Mouse (Mus musculus): ENCODE data around the gene Fam241a.

Gene Fam241a

DNA sequence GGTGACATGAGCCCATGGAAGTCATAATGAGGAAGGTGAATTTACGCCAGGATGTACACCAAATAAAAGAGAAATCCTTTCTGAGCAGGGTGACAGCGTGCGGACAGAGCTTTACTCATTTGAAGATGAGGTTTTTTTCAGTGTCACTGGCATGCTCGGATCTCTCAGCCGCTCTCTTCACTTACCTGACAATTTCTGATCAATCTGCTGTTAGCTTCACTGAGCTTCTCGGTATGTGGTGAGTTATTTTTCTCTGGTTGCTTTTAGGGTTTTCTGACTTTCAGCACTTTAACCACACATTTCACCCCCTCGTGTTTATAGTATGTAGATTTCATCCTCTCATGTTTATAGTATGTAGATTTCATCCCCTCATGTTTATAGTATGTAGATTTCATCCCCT, 21.1 kb downstream of the Fam241a start:
- DNase-seq = no peak

DNA sequence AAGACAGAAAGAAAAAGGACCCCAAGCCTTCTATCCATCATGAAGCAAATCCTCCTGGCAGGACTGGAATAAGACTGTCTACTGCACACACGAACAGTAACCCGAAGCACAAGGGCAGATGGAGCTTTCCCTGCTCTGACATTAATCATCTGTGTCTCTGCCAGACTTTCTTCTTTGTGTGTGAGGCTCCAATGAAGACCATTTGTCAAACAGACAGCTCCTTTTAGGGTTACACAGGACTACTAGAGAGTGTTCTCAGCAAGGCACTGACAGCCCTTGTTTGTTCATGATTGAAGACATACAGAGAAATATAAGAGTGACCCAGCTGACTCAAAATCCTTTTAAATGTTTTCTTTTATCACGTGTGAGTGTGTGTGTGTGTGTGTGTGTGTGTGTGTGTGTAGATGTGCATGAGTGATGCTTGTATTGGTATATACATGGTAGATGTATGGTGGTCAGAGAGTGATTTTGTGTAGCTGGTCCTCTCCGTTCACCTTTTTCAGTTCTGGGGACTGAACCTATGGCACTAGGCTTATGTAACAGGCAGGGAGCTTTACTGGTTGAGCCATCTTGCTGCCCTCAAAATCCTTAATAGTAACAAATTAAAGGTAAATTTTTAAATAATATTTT, 21.8 kb downstream of the Fam241a start:
- no peak for DNase-seq

DNA sequence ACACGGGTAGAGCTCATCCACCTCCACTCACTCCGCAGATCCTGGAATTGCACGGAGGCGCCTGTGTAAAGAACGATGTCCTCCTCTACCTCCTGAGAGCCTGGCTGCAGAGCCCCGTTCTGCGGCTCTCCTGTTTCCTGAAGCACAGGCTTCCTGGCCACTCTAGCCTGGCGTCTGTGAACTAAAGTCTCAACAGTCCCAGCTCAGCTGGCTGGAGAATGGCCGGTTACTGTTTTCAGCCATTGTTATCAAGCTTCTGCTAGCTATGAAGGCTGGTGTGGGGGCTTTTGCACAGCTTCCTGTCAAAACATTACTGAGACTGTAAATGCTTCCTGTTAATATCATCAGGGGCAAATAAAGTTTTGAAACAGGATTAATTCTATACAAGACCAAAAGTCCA, 24.5 kb downstream of the Fam241a start:
- no peak for DNase-seq

DNA sequence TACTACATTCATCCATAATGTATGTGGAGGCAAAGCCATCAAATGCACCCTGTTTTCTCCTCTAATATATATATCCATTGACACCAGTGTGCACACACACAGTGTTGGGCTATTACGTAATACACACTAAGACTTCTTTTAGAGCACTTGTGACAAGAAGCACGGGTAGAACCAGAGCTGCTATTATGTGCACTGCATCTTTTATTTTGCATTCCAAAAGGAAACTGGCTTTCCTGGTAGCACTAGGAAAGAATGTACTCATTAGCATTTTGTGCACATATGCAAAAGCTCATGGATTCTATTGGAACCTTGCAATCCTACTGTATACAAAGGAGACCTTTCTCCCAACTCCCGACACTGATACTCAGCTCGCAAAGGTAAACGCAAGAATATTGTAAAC, 27.2 kb downstream of the Fam241a start:
- no peak for DNase-seq

DNA sequence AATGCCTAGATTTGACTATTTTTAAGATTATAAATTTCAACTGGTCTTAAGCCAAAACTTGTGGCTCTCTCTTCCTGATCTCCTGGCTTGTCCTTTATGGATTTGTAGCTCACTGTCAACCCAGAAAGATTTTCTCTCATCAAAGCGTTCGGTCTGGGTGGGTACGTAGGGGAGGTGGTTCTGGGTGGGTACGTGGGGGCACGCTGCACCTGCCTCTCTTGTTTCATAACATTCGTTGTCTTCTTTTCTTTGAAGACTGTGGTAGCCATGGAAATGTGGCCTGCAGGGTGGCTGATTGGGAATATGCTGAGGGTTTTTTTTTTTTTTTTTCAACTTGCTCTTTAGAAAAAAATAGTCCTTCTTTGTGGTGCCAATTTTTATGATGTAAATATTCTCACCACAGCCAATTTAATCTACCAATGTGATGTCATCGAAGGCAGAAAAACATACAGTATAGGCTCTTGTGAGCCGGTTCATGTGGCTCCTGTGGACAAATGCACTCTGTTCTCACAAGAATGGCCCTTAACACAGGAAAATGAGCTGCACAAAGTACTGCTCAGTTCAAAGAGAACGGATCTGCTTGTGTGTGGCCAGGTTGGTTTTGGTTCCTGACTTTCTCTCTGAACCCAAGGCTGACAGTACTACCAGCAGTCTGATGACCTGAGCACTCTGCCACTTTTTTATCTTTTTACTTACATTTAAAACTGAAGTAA, 27.9 kb downstream of the Fam241a start:
- no peak for DNase-seq

DNA sequence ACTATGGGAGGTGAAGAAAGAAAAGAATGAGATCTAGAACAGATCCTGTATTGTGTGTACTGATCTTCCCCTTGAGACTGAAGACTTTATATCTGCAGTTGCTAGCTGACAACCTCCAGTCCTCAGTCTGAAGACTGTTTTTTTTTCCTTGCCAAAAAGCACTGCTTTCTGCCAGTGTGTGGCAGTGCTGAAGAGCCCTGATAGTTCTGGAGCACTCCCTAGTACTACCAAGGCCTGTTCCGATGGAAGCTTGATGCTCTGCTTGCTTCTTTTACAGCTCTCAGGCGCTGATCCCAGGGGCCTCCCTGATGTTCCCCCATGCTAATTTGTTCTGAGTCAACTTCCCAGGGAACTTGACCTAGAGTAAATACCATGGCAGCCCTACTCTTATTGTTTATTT, 31.9 kb downstream of the Fam241a start:
- no peak for DNase-seq

DNA sequence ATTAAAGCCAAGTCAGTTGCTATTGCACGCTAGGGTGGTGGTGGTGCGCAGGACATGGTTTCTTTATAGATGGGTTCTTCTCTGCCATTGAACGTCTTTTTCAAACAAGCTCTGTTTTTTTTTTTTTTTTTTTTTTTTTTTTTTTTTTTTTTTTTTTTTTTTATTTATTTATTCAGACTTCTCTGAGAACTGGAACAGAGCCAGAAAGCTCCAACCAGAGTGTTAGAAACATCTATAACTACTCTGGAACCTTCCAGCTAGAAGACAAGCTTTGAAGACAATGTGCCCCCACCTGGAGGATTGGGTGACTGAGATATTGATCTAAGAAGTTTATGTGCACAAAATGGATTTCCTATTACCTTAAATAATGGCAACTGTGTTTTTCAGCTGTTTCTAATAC, 32.6 kb downstream of the Fam241a start:
- no peak for DNase-seq

DNA sequence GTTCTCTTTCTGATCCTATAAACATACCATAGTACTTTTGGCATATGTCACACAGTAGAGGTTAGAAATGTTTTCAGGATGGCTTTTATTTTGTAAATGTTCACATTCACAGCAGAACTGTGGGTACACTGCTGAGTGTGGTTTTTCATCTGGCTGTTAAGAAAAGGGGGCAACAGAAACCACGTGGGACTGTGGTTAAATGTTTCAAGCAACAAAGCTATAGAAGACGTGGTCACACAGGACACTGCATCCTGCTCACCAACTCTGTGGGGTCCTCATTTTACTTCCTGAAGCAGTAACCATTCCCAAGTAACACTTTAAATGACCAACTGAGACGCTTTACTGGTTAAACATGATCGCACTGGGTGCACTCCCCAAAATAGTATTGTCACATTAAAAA, 33.6 kb downstream of the Fam241a start:
- DNase-seq = no peak

DNA sequence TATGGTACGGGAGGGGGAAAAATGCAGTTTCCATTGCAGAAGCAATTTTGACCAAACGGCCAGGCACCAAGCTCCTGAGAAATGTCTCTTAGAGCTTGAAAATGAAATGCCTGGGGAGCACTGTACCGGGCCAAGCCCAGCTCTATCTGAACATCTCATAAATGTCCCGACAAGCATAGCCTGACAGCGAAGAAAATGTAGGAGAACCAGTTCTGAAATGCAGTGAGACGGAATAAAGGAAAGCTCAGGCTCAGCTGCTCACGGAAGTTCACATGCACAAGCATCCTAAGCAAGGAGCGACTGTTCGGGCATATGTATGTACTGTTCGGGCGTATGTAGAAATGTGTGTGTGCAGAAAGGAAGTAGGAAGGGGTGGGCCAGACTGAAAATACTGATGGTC, 34.8 kb downstream of the Fam241a start:
- DNase-seq = peak; percentile 45

DNA sequence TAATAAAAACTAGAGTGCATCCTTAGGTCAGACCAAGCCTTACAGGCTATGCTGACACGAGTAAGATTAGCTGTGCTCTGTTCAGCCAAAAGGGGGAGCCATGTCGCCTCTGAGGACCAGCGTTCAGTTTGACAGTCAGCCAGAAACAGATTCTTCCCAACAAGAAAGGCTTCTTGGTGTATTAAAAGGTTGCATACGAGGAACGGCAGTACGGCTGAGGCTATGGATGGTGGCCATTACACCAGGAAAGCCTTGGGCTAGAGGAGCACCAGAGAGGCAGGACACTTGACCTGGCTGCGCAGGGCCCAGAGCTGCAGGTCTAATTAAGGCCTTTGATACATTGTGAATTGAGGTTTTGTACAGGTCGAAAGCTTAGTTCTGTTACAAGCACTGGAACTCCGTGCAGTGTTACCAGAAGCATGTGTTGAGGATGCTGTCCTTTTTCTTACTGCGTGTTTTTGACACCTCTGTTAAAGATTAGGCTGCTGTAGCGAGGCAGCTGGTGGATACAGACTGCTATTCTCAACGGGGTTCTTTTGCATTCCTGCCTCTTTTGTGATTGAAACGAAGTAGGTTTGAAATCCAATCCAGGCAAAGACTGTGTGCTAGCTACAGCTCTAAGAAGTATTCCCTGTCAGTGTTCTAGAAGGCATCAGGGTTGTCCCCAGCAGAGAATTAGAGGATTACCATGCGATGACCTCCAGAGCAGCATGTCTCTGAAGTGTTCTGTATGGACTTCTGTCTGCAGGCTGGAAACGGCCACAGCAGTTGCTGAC, 42.5 kb downstream of the Fam241a start:
- DNase-seq = peak; percentile 38

DNA sequence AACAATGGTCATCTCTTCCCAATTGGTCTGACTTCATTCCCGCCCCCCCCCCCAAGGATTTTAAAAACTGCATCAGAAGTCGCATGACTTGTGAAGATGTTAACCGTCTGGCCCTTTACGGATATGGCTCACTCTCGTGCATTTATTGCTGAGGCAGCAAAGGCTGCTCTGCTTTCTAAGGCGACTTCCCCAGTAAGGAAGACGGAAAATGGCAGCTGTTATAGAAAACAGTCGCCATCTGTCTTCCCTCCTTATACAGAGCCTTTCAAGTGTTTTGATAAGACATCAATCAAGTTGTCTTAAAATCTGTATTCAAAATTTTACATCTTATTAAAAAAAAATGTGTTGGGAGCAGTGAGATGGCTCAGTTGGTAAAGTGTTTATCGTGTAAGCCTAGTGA, 43.4 kb downstream of the Fam241a start:
- no peak for DNase-seq

DNA sequence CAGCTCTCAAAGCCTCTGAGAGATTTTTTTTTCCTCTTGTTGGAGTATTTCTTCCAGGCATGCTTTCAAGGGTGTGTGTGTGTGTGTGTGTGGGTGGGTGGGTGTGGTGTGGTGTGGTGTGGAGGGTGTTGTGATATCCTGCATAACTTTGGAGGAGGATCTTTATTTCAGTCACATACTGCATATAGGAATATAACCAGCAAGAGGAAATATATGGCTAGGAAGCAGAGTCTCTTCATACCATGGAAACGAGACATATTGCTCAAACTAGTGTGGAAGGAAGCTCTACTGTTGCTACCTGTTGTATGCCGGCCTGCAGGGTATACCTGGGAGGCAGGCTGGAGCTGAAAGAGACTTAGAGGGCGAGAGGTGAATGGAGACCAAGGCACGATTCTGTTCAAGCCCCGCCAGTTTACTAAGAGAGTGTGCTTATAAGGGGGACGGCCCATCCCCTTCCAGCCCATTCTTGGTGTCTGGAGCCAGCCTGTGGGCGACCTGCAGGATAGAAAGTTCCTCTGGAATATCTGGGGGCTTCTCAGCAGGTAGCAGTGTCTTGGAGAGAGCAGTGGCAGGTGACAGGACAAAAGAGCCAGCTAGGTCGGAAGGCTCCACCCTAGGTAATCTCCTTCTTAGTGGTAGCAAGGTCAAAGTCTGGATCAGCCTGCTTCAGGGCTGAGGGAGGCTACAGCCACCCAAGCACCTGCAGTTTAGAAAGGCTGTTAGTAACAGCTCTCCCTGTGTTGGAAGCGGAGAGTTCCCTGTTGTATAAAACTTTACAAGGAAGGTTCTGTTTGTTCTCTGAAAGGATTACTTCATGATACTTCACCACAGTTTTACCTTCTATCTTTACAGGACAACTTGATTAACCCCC, 45.1 kb downstream of the Fam241a start:
- no peak for DNase-seq

DNA sequence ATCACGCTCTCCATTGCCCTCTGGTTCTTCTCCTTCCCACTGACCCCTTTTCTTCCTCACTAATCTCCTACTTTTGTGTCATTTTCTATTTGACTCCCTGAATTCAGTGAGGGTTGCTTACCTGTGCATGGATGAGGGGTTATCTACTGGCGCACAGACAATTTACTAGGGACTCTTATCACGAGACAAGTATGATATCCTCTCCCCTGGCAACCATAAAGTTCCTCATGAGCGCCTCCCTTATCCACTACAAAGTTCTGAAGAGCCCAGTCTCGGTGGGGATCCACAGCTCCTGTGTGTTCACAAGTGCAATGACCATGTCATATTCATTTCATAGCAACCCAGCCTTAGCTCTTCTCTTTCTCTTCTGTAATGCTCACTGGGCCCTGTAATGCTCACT, 46.2 kb downstream of the Fam241a start:
- DNase-seq = no peak

DNA sequence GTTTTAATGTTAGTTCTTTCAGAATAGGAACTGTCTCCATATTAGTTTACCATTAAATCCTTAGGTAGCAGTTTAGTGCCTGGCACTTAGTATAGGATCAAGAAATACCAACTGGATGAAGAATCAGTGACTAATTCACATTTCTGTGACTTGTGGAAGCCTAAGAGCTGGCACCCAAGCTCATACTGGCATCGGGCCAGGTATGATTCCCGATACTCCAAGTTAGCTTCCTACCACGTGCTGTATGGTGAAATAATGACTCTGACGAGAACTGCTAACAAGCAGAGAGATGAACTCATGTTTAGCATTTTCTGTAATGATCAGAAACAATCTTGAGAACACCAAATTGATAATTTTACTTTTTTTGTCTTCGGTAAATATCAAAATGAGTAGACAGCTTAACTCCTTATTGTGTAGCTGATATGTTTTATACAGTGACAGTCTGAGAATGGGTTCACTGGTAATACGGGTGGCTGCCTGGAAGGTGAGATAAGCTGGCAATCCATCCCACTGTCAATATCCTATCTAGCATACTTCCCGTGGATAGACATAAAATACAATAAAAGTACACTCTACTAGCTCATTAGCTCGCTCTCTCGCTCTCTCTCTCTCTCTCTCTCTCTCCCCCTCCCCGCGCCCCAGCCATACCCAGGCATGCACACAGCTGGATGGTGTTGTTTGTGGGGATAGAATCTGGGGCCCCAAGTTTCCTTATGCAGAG, 47.9 kb downstream of the Fam241a start:
- no peak for DNase-seq

DNA sequence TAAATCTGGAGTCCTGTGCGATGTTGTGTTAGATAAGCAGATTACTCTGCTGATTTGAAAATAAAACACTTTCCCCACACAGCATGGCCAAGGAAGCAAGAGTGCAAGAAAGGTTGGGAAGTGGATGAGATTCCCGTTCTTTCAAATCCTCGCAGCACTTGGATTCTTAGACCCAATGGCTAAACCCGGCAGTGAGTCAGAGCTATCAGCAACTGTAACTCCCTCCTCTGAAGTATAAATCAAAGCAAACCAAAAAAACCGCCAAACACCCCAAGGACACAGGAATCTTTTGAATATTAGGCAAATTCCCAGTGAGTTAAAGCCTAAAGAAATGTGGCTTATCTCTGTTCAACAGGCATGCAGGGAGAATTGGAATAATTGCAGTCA, 52.2 kb downstream of the Fam241a start:
- no peak for DNase-seq

DNA sequence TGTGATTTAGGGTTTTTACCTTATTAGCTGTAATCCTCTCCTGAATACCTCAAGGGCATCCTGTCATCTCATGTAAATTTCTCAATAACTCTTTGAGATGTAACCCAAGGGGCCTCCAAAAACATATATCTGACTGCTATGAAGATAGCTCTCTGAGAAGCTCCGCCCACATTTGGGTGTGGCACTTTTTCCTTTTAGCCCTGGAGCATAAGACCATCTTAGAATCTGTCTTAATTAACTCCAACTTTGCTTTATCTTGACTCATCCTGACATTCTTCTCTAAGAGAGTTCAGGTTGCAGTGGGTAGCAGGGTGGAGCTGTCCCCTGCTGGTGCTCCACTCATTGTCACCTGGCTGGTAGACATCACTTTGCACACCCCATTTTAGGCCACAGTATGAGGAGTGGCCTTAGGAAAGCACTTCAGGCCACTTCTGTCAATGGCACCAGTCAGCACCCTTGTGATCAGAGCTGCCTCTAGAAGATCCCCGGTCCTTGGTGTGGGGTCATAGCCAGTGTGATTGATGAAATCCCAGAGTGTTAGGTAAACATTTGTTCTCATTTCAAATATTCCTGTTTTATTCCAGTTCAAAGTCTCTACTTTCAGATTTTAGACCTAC, 52.7 kb downstream of the Fam241a start:
- DNase-seq = no peak

DNA sequence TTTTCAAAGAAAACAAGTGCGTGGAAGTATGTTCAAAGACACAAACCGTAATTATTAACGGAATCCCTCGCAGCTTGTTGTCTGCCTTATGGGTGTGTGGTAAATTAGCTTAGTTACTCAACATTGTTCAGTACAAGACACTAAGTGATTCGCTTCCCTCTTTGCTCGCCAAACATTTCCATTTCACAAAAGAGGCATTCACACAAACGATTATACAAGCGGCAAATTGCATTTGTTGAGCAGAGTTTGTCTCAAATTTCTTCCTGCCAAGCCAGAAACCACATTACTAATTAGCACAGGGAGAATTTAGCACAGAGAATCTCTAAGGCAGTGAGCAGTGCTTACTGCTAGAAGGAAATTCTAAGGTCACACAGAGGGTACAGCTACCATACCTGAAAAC, 54.2 kb downstream of the Fam241a start:
- DNase-seq = no peak

DNA sequence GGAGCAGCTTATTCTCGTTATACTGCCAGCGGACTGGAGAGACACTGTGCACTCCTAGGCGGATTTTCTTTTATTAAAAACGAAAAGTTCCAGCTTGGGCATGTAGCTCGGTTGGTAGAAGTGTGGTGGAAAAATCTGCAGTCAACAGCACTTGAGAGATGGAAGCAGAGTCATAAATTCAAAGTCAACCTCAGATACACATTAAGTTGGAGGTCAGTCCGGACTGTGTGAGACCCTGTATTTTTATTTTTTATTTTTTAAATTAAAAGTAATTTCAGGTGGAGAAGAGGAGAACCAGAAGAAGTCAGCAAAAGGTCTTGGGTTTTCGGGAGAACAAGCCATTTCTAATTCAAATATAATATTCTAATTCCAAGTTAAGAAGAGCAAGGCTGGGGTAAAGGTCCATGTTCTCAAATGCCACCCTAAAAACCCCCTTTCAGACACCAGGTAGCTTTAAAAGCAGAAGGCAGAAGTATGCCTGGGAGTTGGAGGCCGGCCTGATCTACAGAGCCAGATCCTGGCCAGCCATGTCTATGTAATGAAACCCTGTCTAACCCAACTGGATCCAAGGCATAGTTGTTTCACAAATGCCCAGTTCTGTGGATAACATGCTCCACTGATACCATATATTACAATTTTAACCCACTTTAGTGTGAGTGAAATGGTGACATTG, 58.0 kb downstream of the Fam241a start:
- no peak for DNase-seq

DNA sequence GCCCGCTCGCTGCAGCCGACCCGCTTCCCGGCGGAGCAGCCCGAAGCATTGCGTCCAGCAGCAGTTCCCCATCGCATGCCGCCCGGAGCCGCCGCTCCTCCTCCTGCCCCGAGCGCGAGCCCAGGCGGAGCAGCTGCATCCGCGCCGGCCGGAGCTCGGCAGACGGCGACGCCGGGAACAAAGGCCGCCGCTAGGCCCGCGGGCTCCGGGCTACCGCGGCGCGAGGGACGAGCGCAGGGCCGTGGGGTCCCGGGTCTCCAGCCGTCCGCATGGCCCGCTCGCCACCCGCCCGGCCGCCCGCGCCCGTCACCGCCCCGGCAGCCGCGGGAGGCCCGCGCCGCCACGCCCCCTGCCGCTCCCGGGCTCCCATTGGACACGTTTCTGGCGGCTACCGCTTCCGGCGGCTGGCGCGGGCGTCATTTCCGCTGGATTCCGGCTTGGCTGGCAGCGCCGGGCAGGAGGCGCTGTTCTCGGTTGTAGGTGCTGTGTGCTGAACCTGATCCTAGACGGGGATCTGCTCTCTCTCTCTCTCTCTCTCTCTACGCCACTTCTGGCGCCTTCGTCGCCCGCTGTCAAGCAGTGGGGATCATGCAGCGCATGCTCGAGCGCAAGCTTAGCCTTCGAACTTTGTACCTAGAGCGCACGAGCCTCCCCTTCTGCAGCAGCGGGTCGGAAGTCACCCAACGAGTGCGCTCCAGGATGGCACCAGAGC, 58.8 kb downstream of the Fam241a start, which contains the start of gene Ap1ar:
Gene Ap1ar (minus strand): TSS at position 370 of the 712 bp plus-strand sequence.
- DNase-seq = peak; percentile 96

DNA sequence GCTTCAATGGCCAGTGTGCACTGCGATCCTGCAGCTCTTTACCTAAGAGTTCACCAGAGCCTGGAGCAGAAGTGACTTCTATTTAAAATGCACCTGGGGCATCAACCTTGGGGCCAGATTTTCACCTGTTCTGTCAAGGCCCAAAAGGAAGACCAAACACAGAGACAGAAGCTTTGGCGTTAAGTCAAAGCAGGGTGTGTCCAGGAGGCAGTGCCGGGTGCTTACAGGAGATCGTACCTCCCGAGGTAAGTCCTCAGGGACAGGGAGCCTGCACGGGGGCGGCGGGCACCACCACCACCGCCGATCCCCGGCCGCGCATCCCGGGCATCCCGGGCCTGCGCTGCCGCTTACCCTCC, 59.3 kb downstream of the Fam241a start:
- no peak for DNase-seq

DNA sequence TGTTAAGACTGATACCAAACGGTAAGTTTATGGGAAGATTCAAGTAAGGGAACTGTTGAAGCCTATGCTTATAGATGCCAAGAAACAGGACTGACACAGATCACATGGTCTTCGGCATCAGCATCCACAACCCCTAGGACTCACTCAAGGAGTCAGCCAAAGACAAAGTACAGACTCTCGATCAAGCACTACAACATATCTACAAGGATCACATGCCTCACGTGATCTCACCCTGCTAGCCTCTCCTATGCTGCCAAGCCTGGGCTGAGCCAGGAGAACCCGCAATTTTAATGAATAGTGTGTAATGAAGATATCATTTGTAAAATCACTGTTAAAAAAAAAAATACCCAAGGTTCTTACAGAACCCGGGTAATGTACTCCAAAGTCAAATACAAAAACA, 60.5 kb downstream of the Fam241a start:
- no peak for DNase-seq
